Mouse (Mus musculus): ENCODE results near the gene Dnase1l2. TPM values are rescaled to one million over a fixed set of nuclear protein-coding genes. Genes with fewer than 3 reads are reported as not detected.
"Not testable (repeated sequence)": the region's sequence is repeated elsewhere in the genome, so short reads cannot be mapped to it uniquely, and the experiment has no call there.

The Dnase1l2 gene
- polyA plus RNA-seq, 1 experiment from 2014 or later = 0.73 TPM

DNA sequence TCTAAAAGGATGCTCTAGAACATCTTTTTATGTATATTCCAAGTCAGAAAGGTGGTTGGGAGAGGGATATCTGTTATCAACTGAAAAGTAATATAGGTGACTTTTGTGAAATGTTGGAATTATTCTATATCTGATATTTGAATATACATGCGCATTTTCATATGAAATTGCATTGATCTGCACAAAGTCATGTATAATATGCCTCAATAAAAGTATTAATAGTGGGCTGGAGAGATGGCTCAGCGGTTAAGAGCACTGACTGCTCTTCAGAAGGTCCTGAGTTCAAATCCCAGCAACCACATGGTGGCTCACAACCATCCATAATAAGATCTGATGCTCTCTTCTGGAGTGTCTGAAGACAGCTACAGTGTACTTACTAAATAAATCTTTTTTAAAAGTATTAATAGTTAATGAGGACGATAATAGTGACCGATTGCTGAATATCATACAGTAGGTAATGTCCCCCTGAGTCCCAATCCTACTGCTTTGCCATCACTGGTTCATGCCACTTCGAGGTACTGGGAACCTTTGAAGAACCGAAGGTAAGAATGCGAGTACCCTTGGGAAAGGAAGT lies 26.5 kb upstream of the Dnase1l2 start:
- peak overlapping the region; percentile 99 for H3K4me2 ChIP-seq (replicated peaks; ENCODE audit: low read depth)
- 16% methylated on average over 7 of the region's 7 CpGs for WGBS
- H3K4me1 ChIP-seq (replicated peaks; ENCODE audit: control insufficient read depth, insufficient read depth, low read length) = no peaks in the 10 kb centered on the region
- no peak for ATAC-seq
- no peak for TF ChIP-seq CTCF (IDR thresholded peaks at IDR 0.05; ENCODE audit: low read depth)
- H3K36me3 ChIP-seq (ENCODE audit: control insufficient read depth, insufficient read depth) = peaks cover 6% of the 10 kb centered on the region; the same call in 1 of the 2 replicates
- peak overlapping the region; percentile 94 for H3K27ac ChIP-seq (ENCODE audit: low read depth, low read length)
- peak overlapping the region; percentile 80 for H3K4me3 ChIP-seq (ENCODE audit: low read depth, low read length)
- H3K9ac ChIP-seq (ENCODE audit: low read depth, low read length) = peak overlapping the region; percentile 93; the same call in 1 of the 2 replicates
- H3K27me3 ChIP-seq (replicated peaks; ENCODE audit: control insufficient read depth, insufficient read depth, low read length) = no peaks in the 10 kb centered on the region
- H3K9me3 ChIP-seq (ENCODE audit: control insufficient read depth) = no peaks in the 10 kb centered on the region

DNA sequence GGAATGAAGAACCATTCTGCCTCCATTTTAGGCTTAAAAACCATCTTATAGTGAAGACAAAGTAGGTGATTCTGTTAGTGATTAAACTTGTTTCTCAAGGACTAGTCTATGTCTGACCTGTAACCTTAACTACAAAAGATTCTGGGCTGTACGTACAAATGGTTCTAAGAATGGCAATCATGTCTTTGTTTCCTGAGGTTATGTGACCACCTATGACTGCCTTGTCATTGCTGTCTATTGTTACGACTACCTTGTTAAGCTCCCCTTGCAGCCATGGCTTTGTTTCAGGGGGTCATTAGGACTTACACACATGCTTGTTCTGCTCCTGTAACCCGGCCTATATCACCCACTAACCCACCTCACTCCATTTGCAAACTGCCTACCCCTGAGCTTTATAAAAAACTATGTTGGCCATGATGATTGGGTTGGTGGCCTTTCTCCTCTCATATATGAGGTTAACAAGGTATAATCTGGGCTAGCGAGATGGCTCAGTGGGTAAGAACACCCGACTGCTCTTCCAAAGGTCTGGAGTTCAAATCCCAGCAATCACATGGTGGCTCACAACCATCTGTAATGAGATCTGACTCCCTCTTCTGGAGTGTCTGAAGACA lies 25.8 kb upstream of the Dnase1l2 start:
- Histone ChIP-seq H3K36me3 (ENCODE audit: control insufficient read depth, insufficient read depth) (no peaks in the 10 kb centered on the region), H3K9me3 (ENCODE audit: control insufficient read depth) (no peaks in the 10 kb centered on the region), H3K27me3 (replicated peaks; ENCODE audit: control insufficient read depth, insufficient read depth, low read length) (no peaks in the 10 kb centered on the region), H3K27ac (ENCODE audit: low read depth, low read length) (no peak overlapping the region), H3K4me2 (replicated peaks; ENCODE audit: low read depth) (no peak overlapping the region), H3K4me3 (ENCODE audit: low read depth, low read length) (no peak overlapping the region), H3K4me1 (replicated peaks; ENCODE audit: control insufficient read depth, insufficient read depth, low read length) (no peaks in the 10 kb centered on the region), H3K9ac (ENCODE audit: low read depth, low read length) (no peak overlapping the region)
- 94% methylated on average over 5 of the region's 5 CpGs for WGBS
- TF ChIP-seq CTCF (IDR thresholded peaks at IDR 0.05; ENCODE audit: low read depth) = no peak
- no peak for ATAC-seq

DNA sequence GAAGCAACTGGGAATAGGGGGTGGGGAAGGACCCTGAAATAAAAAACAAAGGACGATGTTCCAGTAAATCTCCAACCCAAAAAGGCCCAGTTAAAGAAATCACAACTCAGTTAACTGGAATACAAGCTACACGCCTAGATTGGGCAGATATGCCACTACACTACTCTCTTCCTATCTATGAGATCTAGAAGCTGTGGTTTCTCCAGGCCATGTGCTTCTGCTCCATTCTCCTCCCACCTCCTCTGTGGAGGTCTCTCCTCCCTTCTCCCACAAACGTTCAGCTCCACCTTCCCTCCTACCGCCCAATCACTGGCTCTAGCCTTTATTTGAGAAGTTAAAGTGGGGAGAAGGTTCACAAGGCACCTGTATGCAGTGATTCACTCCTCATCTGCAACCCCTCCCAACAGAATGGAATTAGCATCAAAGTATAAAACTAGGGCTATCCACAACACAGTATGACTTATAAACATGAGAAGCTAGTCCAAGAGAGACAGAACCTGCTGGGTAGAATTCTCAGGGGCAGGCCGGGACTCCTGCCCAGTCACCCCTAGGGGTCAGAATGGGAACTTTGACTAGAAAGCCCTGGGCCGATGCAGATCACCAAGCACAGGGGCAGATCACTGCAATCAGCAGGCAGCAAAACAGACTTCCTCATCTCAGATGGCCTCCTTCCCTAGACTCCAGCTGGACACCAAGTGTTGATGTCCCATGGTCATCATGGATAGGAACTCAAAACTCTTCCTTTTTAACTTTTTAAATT lies 20.6 kb upstream of the Dnase1l2 start:
- Histone ChIP-seq H3K27ac (ENCODE audit: low read depth, low read length) (no peak overlapping the region), H3K4me2 (replicated peaks; ENCODE audit: low read depth) (no peak overlapping the region), H3K4me3 (ENCODE audit: low read depth, low read length) (no peak overlapping the region), H3K4me1 (replicated peaks; ENCODE audit: control insufficient read depth, insufficient read depth, low read length) (no peaks in the 10 kb centered on the region), H3K36me3 (ENCODE audit: control insufficient read depth, insufficient read depth) (no peaks in the 10 kb centered on the region), H3K9ac (ENCODE audit: low read depth, low read length) (no peak overlapping the region), H3K9me3 (ENCODE audit: control insufficient read depth) (no peaks in the 10 kb centered on the region), H3K27me3 (replicated peaks; ENCODE audit: control insufficient read depth, insufficient read depth, low read length) (no peaks in the 10 kb centered on the region)
- no peak for ATAC-seq
- TF ChIP-seq CTCF (IDR thresholded peaks at IDR 0.05; ENCODE audit: low read depth) = 0 out of 2 replicates have a peak, but pooled peaks have one; percentile 8
- 58% methylated on average over 6 of the region's 6 CpGs for whole genome bisulfite sequencing

DNA sequence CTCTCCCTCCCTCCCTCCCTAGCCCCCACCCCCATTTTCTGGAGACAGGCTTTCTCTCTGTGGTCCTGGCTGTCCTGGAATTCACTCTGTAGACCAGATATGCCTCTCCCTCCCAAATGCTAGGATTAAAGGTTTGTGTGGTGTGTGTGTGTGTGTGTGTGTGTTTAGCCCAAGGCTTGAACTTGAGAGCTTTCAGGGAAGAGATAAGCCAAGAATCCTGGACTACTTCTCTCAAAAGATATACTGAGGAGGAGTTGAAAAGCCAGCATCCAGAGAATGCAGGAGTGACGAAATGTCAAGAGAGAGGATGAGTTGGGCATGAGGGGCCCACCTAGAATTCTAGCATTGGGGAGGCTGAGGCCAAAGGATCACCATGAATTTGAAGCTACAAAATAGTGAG lies 20.0 kb upstream of the Dnase1l2 start:
- no peak overlapping the region for H3K4me2 ChIP-seq (replicated peaks; ENCODE audit: low read depth)
- no peak overlapping the region for H3K27ac ChIP-seq (ENCODE audit: low read depth, low read length)
- no peak for ATAC-seq
- H3K4me3 ChIP-seq (ENCODE audit: low read depth, low read length) = no peak overlapping the region
- no peaks in the 10 kb centered on the region for H3K36me3 ChIP-seq (ENCODE audit: control insufficient read depth, insufficient read depth)
- no peaks in the 10 kb centered on the region for H3K9me3 ChIP-seq (ENCODE audit: control insufficient read depth)
- TF ChIP-seq CTCF (IDR thresholded peaks at IDR 0.05; ENCODE audit: low read depth) = no peak
- WGBS = 96% methylated on average over 1 of the region's 1 CpGs
- no peaks in the 10 kb centered on the region for H3K27me3 ChIP-seq (replicated peaks; ENCODE audit: control insufficient read depth, insufficient read depth, low read length)
- no peaks in the 10 kb centered on the region for H3K4me1 ChIP-seq (replicated peaks; ENCODE audit: control insufficient read depth, insufficient read depth, low read length)
- no peak overlapping the region for H3K9ac ChIP-seq (ENCODE audit: low read depth, low read length)

DNA sequence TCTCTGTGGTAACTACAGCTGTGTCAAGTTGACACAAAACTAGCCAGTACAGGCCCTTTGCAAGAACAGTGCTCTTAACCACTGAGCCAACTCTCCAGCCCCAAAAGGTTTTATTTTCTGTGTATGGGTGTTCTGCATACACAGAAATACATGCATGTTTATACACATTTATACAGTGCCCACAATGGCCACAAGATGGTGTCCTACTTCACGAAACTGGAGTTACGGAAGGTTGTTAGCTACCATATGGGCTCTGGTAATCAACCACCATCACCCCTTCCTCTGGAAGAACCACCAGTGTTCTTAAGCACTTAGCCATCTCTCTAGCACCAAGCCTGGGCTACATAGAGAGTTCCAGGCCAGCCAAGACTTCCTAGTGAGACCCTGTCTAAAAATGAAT lies 18.7 kb upstream of the Dnase1l2 start:
- Histone ChIP-seq H3K27me3 (replicated peaks; ENCODE audit: control insufficient read depth, insufficient read depth, low read length) (no peaks in the 10 kb centered on the region), H3K36me3 (ENCODE audit: control insufficient read depth, insufficient read depth) (no peaks in the 10 kb centered on the region), H3K4me2 (replicated peaks; ENCODE audit: low read depth) (no peak overlapping the region), H3K27ac (ENCODE audit: low read depth, low read length) (no peak overlapping the region), H3K9ac (ENCODE audit: low read depth, low read length) (no peak overlapping the region), H3K4me3 (ENCODE audit: low read depth, low read length) (no peak overlapping the region), H3K9me3 (ENCODE audit: control insufficient read depth) (no peaks in the 10 kb centered on the region), H3K4me1 (replicated peaks; ENCODE audit: control insufficient read depth, insufficient read depth, low read length) (no peaks in the 10 kb centered on the region)
- ATAC-seq = peak; percentile 46; the same call in 1 of the 2 replicates
- 71% methylated on average over 2 of the region's 2 CpGs for WGBS
- peak; percentile 73 for TF ChIP-seq CTCF (IDR thresholded peaks at IDR 0.05; ENCODE audit: low read depth)

DNA sequence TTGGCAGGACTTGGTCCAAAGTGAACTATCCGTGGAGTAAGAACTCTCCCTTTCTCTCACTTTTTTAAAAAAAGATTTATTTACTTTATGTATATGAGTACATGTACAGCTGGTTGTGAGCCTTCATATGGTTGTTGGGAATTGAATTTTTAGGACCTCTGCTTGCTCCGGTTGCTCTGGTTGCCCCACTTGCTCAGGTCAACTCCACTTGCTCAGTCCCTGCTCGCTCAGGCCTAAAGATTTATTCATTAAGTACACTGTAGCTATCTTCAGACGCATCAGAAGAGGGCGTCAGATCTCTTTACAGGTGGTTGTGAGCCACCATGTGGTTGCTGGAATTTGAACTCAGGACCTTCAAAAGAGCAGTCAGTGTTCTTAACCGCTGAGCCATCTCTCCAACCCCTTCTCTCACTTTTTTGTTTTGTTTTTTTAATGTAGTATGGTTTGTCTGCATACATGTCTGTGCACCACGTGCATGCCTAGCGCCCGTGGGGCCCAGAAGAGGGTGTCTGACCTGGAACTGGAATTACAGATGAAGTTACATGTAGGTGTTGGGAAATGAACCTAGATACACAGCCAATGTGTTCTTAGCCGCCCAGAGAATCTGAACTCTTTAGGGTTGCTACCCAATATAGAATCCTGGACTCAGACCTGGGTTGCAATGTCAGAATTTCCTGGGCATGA lies 12.8 kb upstream of the Dnase1l2 start:
- peak overlapping the region; percentile 77; the same call in 1 of the 2 replicates for H3K4me3 ChIP-seq (ENCODE audit: low read depth, low read length)
- H3K36me3 ChIP-seq (ENCODE audit: control insufficient read depth, insufficient read depth); H3K4me1 ChIP-seq (replicated peaks; ENCODE audit: control insufficient read depth, insufficient read depth, low read length); ATAC-seq; H3K9ac ChIP-seq (ENCODE audit: low read depth, low read length); H3K9me3 ChIP-seq (ENCODE audit: control insufficient read depth); H3K27me3 ChIP-seq (replicated peaks; ENCODE audit: control insufficient read depth, insufficient read depth, low read length): not testable (repeated sequence)
- peak; percentile 29 for TF ChIP-seq CTCF (IDR thresholded peaks at IDR 0.05; ENCODE audit: low read depth)
- 49% methylated on average over 10 of the region's 10 CpGs for WGBS
- H3K27ac ChIP-seq (ENCODE audit: low read depth, low read length) = peak overlapping the region; percentile 41; the same call in 1 of the 2 replicates
- H3K4me2 ChIP-seq (replicated peaks; ENCODE audit: low read depth) = peak overlapping the region; percentile 49
